Mouse (Mus musculus) embryonic fibroblast, embryonic 13.5 days (primary cell): ENCODE results near the gene Vpreb3.

Experiments
- CTCF ChIP-seq: IDR thresholded peaks from 2 replicates; pipeline ENCODE4 v1.5.1; 2011; ENCODE audit warnings: mild to moderate bottlenecking, control low read depth, low read length, moderate library complexity, borderline replicate concordance; ENCODE audit not compliant: insufficient read depth
- POLR2A ChIP-seq: IDR thresholded peaks from 2 replicates; pipeline ENCODE4 v1.6.1; 2011; ENCODE audit warnings: low read depth, mild to moderate bottlenecking, control low read depth, low read length, moderate library complexity

- TF ChIP-seq CTCF: no peak
- no peak for TF ChIP-seq POLR2A
These were observed 27.3 kb upstream of the Vpreb3 start for GRCm38 (mm10) chr10:75915557-75915956.
